Mouse (Mus musculus) E14TG2a.4 (cell line): ENCODE data around the gene Ly9.

ENCODE experiments used
- H3K27me3 ChIP-seq: 2 replicates; pipeline ENCODE4 v1.6.1; 2014; ENCODE audit warnings: low read length, control low read depth; ENCODE audit not compliant: insufficient read depth
- H3K36me3 ChIP-seq: 2 replicates; pipeline ENCODE4 v1.6.1; 2014; ENCODE audit warnings: low read length, control low read depth; ENCODE audit not compliant: insufficient read depth
- H3K4me1 ChIP-seq: replicated peaks from 2 replicates; pipeline ENCODE4 v1.6.1; 2014; ENCODE audit warnings: low read depth, low read length, control low read depth
- H3K4me3 ChIP-seq: replicated peaks from 2 replicates; pipeline ENCODE4 v1.5.1; 2014; ENCODE audit warnings: mild to moderate bottlenecking, low read length
- H3K9me3 ChIP-seq: 2 replicates; pipeline ENCODE4 v1.6.1; 2014; ENCODE audit warnings: low read length, control low read depth
- CTCF ChIP-seq: conservative IDR thresholded peaks from 2 replicates; pipeline ENCODE4 v1.5.1; 2014; ENCODE audit warnings: low read length
- NANOG ChIP-seq: IDR thresholded peaks from 2 replicates; pipeline ENCODE4 v1.6.1; 2014; ENCODE audit warnings: borderline replicate concordance, low read length, mixed read lengths
- POU5F1 ChIP-seq: IDR thresholded peaks from 2 replicates; pipeline ENCODE4 v1.6.1; 2014; ENCODE audit warnings: low read length, borderline replicate concordance

The Ly9 gene

DNA sequence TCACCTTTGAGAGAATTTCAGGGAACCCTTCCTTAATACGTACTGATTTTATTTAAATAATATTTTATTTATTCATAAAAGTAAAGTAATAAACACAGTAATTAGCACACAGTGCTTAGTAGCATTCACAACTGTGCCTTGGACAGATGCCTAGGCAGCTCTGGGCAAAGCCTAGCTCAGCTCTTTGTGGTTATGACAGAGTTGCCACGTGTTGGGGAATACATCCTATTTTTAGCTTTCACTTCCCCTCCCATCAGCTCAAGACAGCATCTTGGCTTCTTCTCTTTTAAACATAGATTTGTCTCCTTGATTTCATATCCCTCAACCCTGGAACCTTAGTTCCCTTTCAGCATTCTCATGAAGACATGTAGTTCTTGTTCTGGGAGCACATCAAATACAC, 24.2 kb upstream of the Ly9 start:
- H3K36me3 ChIP-seq: no peaks in the 10 kb centered on the region
- no peaks in the 10 kb centered on the region for H3K9me3 ChIP-seq
- H3K4me1 ChIP-seq: no peaks in the 10 kb centered on the region
- TF ChIP-seq POU5F1 (no peak), CTCF (no peak), NANOG (no peak)
- H3K27me3 ChIP-seq: no peaks in the 10 kb centered on the region
- H3K4me3 ChIP-seq: no peak overlapping the region

DNA sequence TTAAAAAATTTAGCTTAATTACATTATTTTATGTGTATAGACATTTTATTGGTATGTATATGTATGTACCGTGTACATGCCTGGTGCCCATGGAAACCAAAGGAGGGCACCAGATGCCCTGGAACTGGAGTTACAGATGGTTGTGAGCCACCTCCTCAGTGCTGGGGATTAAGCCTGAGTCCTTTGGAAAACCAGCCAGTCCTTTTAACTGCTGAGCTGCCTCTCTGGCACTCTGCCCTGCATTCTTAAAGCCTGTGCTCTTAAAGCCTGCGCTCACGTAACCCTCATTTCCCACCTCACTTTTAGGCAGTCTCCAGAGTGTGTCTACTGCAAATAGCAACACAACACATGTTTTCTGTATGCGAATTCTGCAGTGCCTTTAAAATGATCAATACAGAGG, 23.7 kb upstream of the Ly9 start:
- no peaks in the 10 kb centered on the region for H3K36me3 ChIP-seq
- no peaks in the 10 kb centered on the region for H3K4me1 ChIP-seq
- H3K27me3 ChIP-seq: no peaks in the 10 kb centered on the region
- H3K9me3 ChIP-seq: no peaks in the 10 kb centered on the region
- H3K4me3 ChIP-seq: no peak overlapping the region
- TF ChIP-seq CTCF: no peak
- TF ChIP-seq NANOG: no peak
- TF ChIP-seq POU5F1: no peak

DNA sequence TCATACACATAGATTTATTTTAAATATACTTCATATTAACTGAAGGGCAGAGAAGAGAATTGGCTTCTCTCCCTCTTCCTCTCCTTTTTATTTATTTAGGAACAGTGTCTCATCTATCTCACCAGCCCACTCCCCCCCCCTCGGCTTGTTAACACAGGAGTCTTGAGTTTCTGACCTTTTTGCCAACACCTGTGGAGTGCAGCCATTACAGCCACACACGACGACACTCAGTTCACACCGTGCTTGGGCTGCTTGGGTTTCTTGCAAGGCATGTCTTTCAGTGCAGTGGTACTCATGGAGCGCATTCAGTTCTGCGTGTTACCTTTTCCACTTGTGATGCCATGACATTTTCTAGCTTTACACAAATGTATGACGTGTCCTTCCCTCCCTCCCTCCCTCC, 22.8 kb upstream of the Ly9 start:
- Histone ChIP-seq H3K4me3 (no peak overlapping the region), H3K36me3 (no peaks in the 10 kb centered on the region), H3K4me1 (no peaks in the 10 kb centered on the region), H3K9me3 (no peaks in the 10 kb centered on the region), H3K27me3 (no peaks in the 10 kb centered on the region)
- TF ChIP-seq POU5F1: no peak
- no peak for TF ChIP-seq CTCF
- no peak for TF ChIP-seq NANOG

- no peaks in the 10 kb centered on the region for H3K27me3 ChIP-seq
- no peak for TF ChIP-seq CTCF
- no peak for TF ChIP-seq POU5F1
- TF ChIP-seq NANOG: no peak
- no peaks in the 10 kb centered on the region for H3K4me1 ChIP-seq
- no peaks in the 10 kb centered on the region for H3K9me3 ChIP-seq
- H3K36me3 ChIP-seq: no peaks in the 10 kb centered on the region
- no peak overlapping the region for H3K4me3 ChIP-seq
These were observed 22.0 kb upstream of the Ly9 start for GRCm38 (mm10) chr1:171629168-171629567.

GRCm38 (mm10) chr1:171627801-171628200, 20.6 kb upstream of the Ly9 start:
- no peaks in the 10 kb centered on the region for H3K4me1 ChIP-seq
- no peaks in the 10 kb centered on the region for H3K9me3 ChIP-seq
- no peaks in the 10 kb centered on the region for H3K36me3 ChIP-seq
- no peak for TF ChIP-seq POU5F1
- TF ChIP-seq NANOG: no peak
- no peak for TF ChIP-seq CTCF
- no peak overlapping the region for H3K4me3 ChIP-seq
- no peaks in the 10 kb centered on the region for H3K27me3 ChIP-seq

DNA sequence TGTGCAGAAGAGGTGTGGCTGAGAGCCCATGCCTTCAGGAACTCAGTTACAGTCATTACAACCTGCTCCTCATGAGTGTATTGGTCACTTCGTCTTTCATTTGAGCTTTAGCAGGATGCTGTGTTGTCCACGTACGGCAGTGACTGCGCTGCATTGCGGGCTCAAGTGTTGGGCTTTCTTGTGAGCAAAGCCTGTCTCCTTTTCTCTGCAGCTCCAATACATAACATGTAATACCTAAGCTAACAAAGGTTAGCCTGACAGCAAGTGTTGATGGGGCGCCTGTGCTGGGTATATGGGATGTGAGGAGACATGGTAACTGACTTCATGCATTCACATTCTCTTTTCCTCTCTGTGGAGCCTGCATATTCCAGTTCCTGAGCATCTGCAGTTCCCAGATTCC, 12.9 kb upstream of the Ly9 start:
- no peaks in the 10 kb centered on the region for H3K4me1 ChIP-seq
- H3K36me3 ChIP-seq: no peaks in the 10 kb centered on the region
- H3K27me3 ChIP-seq: no peaks in the 10 kb centered on the region; the same call in 1 of the 2 replicates
- no peaks in the 10 kb centered on the region for H3K9me3 ChIP-seq
- no peak for TF ChIP-seq POU5F1
- TF ChIP-seq CTCF: no peak
- no peak for TF ChIP-seq NANOG
- no peak overlapping the region for H3K4me3 ChIP-seq

DNA sequence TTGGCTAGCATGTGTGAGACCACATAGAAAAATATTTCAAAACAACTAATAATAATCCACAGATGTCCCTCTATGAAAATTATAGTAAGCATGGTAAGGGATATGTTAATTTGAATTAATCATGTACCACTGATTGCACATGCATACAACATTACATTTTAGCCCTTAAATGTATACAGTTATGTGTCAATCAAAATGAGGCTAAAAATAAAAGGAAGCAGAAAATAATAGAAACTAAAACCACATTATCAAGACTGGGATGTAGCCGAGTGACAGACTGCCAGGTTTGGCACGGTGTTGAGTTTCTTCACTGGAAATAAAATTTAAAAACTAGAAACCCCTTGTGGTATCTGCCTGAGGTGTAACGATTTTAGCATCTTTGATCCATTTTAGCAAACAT, 12.4 kb upstream of the Ly9 start:
- Histone ChIP-seq H3K9me3 (no peaks in the 10 kb centered on the region), H3K27me3 (no peaks in the 10 kb centered on the region; the same call in 1 of the 2 replicates), H3K4me3 (no peak overlapping the region), H3K4me1 (no peaks in the 10 kb centered on the region), H3K36me3 (no peaks in the 10 kb centered on the region)
- TF ChIP-seq POU5F1: no peak
- TF ChIP-seq NANOG: no peak
- TF ChIP-seq CTCF: no peak

DNA sequence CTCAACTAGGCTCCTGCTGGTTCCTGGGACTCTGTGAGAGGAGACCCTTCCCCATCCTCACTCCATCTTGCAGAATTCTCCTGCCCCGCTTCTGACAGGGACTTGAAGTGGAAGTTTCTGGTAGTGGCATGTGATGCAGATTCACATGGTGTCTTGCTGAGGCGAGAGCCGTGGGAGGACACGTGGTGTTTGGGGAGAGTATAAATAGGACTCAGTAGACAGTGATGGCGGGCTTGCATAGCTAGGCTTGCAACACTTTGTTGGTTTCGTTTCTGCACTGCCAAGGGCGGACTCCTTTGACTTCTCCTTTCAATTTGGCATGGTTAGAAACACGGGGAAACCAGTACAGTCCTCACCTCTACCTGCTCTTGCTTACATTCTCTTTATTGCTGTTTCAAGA, 11.8 kb upstream of the Ly9 start:
- no peak overlapping the region for H3K4me3 ChIP-seq
- H3K27me3 ChIP-seq: no peaks in the 10 kb centered on the region; the same call in 1 of the 2 replicates
- TF ChIP-seq POU5F1: no peak
- TF ChIP-seq CTCF: no peak
- no peak for TF ChIP-seq NANOG
- no peaks in the 10 kb centered on the region for H3K9me3 ChIP-seq
- no peaks in the 10 kb centered on the region for H3K36me3 ChIP-seq
- H3K4me1 ChIP-seq: no peaks in the 10 kb centered on the region

DNA sequence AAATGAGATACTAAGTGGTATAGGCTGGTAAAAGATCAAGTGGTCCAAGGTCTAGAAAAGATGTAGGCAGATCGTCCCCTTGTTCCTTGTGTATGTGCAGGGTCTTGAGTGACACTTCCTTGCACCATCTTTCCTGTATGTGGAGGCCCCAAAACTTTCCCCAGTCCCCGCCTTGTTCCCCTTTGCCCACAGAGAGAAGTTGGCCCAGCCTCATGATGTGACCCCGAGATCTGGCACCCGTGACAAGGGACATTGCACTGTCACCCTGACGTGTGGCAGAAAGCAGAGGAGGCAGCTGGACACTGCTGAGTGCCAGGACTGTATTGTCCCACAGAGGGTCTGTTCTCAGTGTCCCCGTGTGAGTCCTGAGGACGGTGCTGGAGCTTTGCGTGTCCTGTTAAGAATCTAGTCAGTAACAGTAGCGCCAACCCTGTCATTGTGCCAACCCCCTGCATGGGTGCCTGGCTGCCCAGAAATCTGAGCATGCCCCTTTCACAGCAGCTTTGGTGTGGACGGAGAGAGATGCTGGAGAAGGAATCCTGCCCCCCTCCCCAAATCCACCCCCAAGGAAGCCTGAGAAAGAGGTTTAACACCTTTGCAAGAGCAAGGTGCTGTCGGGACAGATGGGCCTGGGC, 9.8 kb upstream of the Ly9 start:
- H3K4me3 ChIP-seq: no peak overlapping the region
- no peaks in the 10 kb centered on the region; the same call in none of the 2 replicates for H3K27me3 ChIP-seq
- no peaks in the 10 kb centered on the region for H3K36me3 ChIP-seq
- no peaks in the 10 kb centered on the region for H3K9me3 ChIP-seq
- TF ChIP-seq NANOG: no peak
- TF ChIP-seq CTCF: no peak
- TF ChIP-seq POU5F1: no peak
- no peaks in the 10 kb centered on the region for H3K4me1 ChIP-seq
